Mouse (Mus musculus): ENCODE data around the gene Adamtsl5. TPM values are rescaled to one million over a fixed set of nuclear protein-coding genes. Genes with fewer than 3 reads are reported as not detected.
A peak's percentile ranks its signal among the peaks of the same experiment; 100 is the strongest.

The Adamtsl5 gene
- total and polyA plus RNA-seq, 2 experiments from 2014 or later = 0.62 to 0.77 TPM

- Histone ChIP-seq H3K4me1 (ENCODE audit: insufficient read depth, low read length) (peaks cover 16% of the 10 kb centered on the region), H3K4me2 (ENCODE audit: low read depth, low read length, poor library complexity, severe bottlenecking) (peak overlapping the region; percentile 79), H3K36me3 (ENCODE audit: insufficient read depth, low read length) (peaks cover 16% of the 10 kb centered on the region), H3K27me3 (ENCODE audit: insufficient read depth, low read length) (no peaks in the 10 kb centered on the region), H3K9ac (replicated peaks; ENCODE audit: low read length, poor library complexity, severe bottlenecking) (peak overlapping the region; percentile 79), H3K4me3 (ENCODE audit: low read depth, low read length) (peak overlapping the region; percentile 64), H3K27ac (ENCODE audit: low read depth, low read length) (peak overlapping the region; percentile 92), H3K9me3 (ENCODE audit: low read length) (no peaks in the 10 kb centered on the region)
- no peak for ATAC-seq (ENCODE audit: low FRiP score)
- 22% methylated on average over 14 of the region's 14 CpGs for WGBS
- peak; percentile 22; the same call in 1 of the 2 replicates for TF ChIP-seq CTCF (IDR thresholded peaks at IDR 0.05)
- no peak for DNase-seq (ENCODE audit: low spot score)
These were observed 54.9 kb downstream of the Adamtsl5 start for GRCm38 (mm10) chr10:80293325-80293724.

GRCm38 (mm10) chr10:80292251-80293146 lies 55.7 kb downstream of the Adamtsl5 start, which contains the start of gene Rps15:
TSS of gene Rps15 (plus strand) at chr10:80292453.
- H3K9ac ChIP-seq (replicated peaks; ENCODE audit: low read length, poor library complexity, severe bottlenecking) = peak within 1 kb of the TSS; percentile 79

More at GRCm38 (mm10) chr10:80292251-80293146, 55.7 kb downstream of the Adamtsl5 start, which contains the start of gene Rps15:
- peak; percentile 82 for ATAC-seq (ENCODE audit: low FRiP score)
- Histone ChIP-seq H3K36me3 (ENCODE audit: insufficient read depth, low read length) (peaks cover 21% of the 10 kb centered on the region), H3K4me3 (ENCODE audit: low read depth, low read length) (peak within 1 kb of the TSS; percentile 64), H3K9me3 (ENCODE audit: low read length) (no peaks in the 10 kb centered on the region), H3K4me1 (ENCODE audit: insufficient read depth, low read length) (peaks cover 12% of the 10 kb centered on the region), H3K27ac (ENCODE audit: low read depth, low read length) (peak within 1 kb of the TSS; percentile 92), H3K27me3 (ENCODE audit: insufficient read depth, low read length) (no peaks in the 10 kb centered on the region), H3K4me2 (ENCODE audit: low read depth, low read length, poor library complexity, severe bottlenecking) (peak within 1 kb of the TSS; percentile 79)
- WGBS = under 1% methylated on average over 67 of the region's 72 CpGs
- DNase-seq (ENCODE audit: low spot score) = peak; percentile 98
- peak; percentile 75 for TF ChIP-seq CTCF (IDR thresholded peaks at IDR 0.05)

Small RNA genes lying within 50 kb of the gene (microRNA-seq; reads per million reads assigned to microRNA genes)
- not detected for gene Gm22721 (ENCODE audit: borderline number of aligned reads)

Other genes with a start within 250 kb of the Adamtsl5 start
- gene Sbno2, start 242.8 kb downstream of the Adamtsl5 start, total RNA-seq (2014; rRNA removed) = 24.3 TPM in 2 replicates
- 7.6 TPM in 2 replicates for gene Sbno2, start 242.8 kb downstream of the Adamtsl5 start, polyA plus RNA-seq (2015; fragmentation: Nextera tagmentation; extraction: Ambion mirVana)
- gene Stk11, start 232.6 kb downstream of the Adamtsl5 start, total RNA-seq (2014; rRNA removed) = 84.0 and 97.3 TPM in 2 replicates
- gene Stk11, start 232.6 kb downstream of the Adamtsl5 start, polyA plus RNA-seq (2015; fragmentation: Nextera tagmentation; extraction: Ambion mirVana) = 12.3 and 12.4 TPM in 2 replicates
- 231 and 259 TPM in 2 replicates for gene Atp5d, start 209.8 kb downstream of the Adamtsl5 start, total RNA-seq (2014; rRNA removed)
- 607 and 661 TPM in 2 replicates for gene Atp5d, start 209.8 kb downstream of the Adamtsl5 start, polyA plus RNA-seq (2015; fragmentation: Nextera tagmentation; extraction: Ambion mirVana)
- gene Cbarp, start 207.6 kb downstream of the Adamtsl5 start, total RNA-seq (2014; rRNA removed) = 273 and 276 TPM in 2 replicates
- 120 and 121 TPM in 2 replicates for gene Cbarp, start 207.6 kb downstream of the Adamtsl5 start, polyA plus RNA-seq (2015; fragmentation: Nextera tagmentation; extraction: Ambion mirVana)
- 114 and 143 TPM in 2 replicates for gene Midn, start 200.1 kb downstream of the Adamtsl5 start, total RNA-seq (2014; rRNA removed)
- 16.3 and 17.2 TPM in 2 replicates for gene Midn, start 200.1 kb downstream of the Adamtsl5 start, polyA plus RNA-seq (2015; fragmentation: Nextera tagmentation; extraction: Ambion mirVana)
- 315 and 337 TPM in 2 replicates for gene Cirbp, start 182.4 kb downstream of the Adamtsl5 start, total RNA-seq (2014; rRNA removed)
- gene Cirbp, start 182.4 kb downstream of the Adamtsl5 start, polyA plus RNA-seq (2015; fragmentation: Nextera tagmentation; extraction: Ambion mirVana) = 760 and 829 TPM in 2 replicates
- gene 1600002K03Rik, start 175.5 kb downstream of the Adamtsl5 start, total RNA-seq (2014; rRNA removed) = 2.3 and 2.8 TPM in 2 replicates
- 4.1 and 5.3 TPM in 2 replicates for gene 1600002K03Rik, start 175.5 kb downstream of the Adamtsl5 start, polyA plus RNA-seq (2015; fragmentation: Nextera tagmentation; extraction: Ambion mirVana)
- gene Efna2, start 168.9 kb downstream of the Adamtsl5 start, total RNA-seq (2014; rRNA removed) = 45.1 and 51.1 TPM in 2 replicates
- gene Efna2, start 168.9 kb downstream of the Adamtsl5 start, polyA plus RNA-seq (2015; fragmentation: Nextera tagmentation; extraction: Ambion mirVana) = 52.1 and 58.4 TPM in 2 replicates
- 45.1 and 60.9 TPM in 2 replicates for gene Mum1, start 122.0 kb downstream of the Adamtsl5 start, total RNA-seq (2014; rRNA removed)
- 42.4 and 49.6 TPM in 2 replicates for gene Mum1, start 122.0 kb downstream of the Adamtsl5 start, polyA plus RNA-seq (2015; fragmentation: Nextera tagmentation; extraction: Ambion mirVana)
- 193 and 201 TPM in 2 replicates for gene Ndufs7, start 99.3 kb downstream of the Adamtsl5 start, total RNA-seq (2014; rRNA removed)
- gene Ndufs7, start 99.3 kb downstream of the Adamtsl5 start, polyA plus RNA-seq (2015; fragmentation: Nextera tagmentation; extraction: Ambion mirVana) = 358 and 388 TPM in 2 replicates
- gene Gamt, start 87.4 kb downstream of the Adamtsl5 start, total RNA-seq (2014; rRNA removed) = 12.5 and 14.3 TPM in 2 replicates
- gene Gamt, start 87.4 kb downstream of the Adamtsl5 start, polyA plus RNA-seq (2015; fragmentation: Nextera tagmentation; extraction: Ambion mirVana) = 16.8 and 19.6 TPM in 2 replicates
- 107 and 109 TPM in 2 replicates for gene Dazap1, start 86.9 kb downstream of the Adamtsl5 start, total RNA-seq (2014; rRNA removed)
- gene Dazap1, start 86.9 kb downstream of the Adamtsl5 start, polyA plus RNA-seq (2015; fragmentation: Nextera tagmentation; extraction: Ambion mirVana) = 34.2 and 34.5 TPM in 2 replicates
- gene Rps15, start 56.0 kb downstream of the Adamtsl5 start, total RNA-seq (2014; rRNA removed) = 971 and 1,162 TPM in 2 replicates
- 633 and 645 TPM in 2 replicates for gene Rps15, start 56.0 kb downstream of the Adamtsl5 start, polyA plus RNA-seq (2015; fragmentation: Nextera tagmentation; extraction: Ambion mirVana)
- gene Apc2, start 52.4 kb downstream of the Adamtsl5 start, total RNA-seq (2014; rRNA removed) = 370 and 395 TPM in 2 replicates
- 95.3 and 110 TPM in 2 replicates for gene Apc2, start 52.4 kb downstream of the Adamtsl5 start, polyA plus RNA-seq (2015; fragmentation: Nextera tagmentation; extraction: Ambion mirVana)
- gene 2310011J03Rik, start 27.9 kb downstream of the Adamtsl5 start, total RNA-seq (2014; rRNA removed) = 15.6 and 23.1 TPM in 2 replicates
- 26.5 and 29.6 TPM in 2 replicates for gene 2310011J03Rik, start 27.9 kb downstream of the Adamtsl5 start, polyA plus RNA-seq (2015; fragmentation: Nextera tagmentation; extraction: Ambion mirVana)
- gene Pcsk4, start 18.9 kb downstream of the Adamtsl5 start, total RNA-seq (2014; rRNA removed) = 5.2 and 7.5 TPM in 2 replicates
- 12.6 and 14.6 TPM in 2 replicates for gene Pcsk4, start 18.9 kb downstream of the Adamtsl5 start, polyA plus RNA-seq (2015; fragmentation: Nextera tagmentation; extraction: Ambion mirVana)
- 3.8 and 5.3 TPM in 2 replicates for gene Reep6, start 18.5 kb downstream of the Adamtsl5 start, total RNA-seq (2014; rRNA removed)
- gene Reep6, start 18.5 kb downstream of the Adamtsl5 start, polyA plus RNA-seq (2015; fragmentation: Nextera tagmentation; extraction: Ambion mirVana) = 7.0 and 7.8 TPM in 2 replicates
- gene Plk5, start 8.0 kb upstream of the Adamtsl5 start, total RNA-seq (2014; rRNA removed) = 17.5 and 23.1 TPM in 2 replicates
- gene Plk5, start 8.0 kb upstream of the Adamtsl5 start, polyA plus RNA-seq (2015; fragmentation: Nextera tagmentation; extraction: Ambion mirVana) = 12.5 and 12.8 TPM in 2 replicates
- gene Mex3d, start 39.2 kb upstream of the Adamtsl5 start, total RNA-seq (2014; rRNA removed) = 118 and 147 TPM in 2 replicates
- gene Mex3d, start 39.2 kb upstream of the Adamtsl5 start, polyA plus RNA-seq (2015; fragmentation: Nextera tagmentation; extraction: Ambion mirVana) = 12.5 and 13.9 TPM in 2 replicates
- 30.4 and 47.0 TPM in 2 replicates for gene Mbd3, start 51.1 kb upstream of the Adamtsl5 start, total RNA-seq (2014; rRNA removed)
- 154 and 157 TPM in 2 replicates for gene Mbd3, start 51.1 kb upstream of the Adamtsl5 start, polyA plus RNA-seq (2015; fragmentation: Nextera tagmentation; extraction: Ambion mirVana)
- 295 and 379 TPM in 2 replicates for gene Uqcr11, start 58.4 kb upstream of the Adamtsl5 start, total RNA-seq (2014; rRNA removed)
- gene Uqcr11, start 58.4 kb upstream of the Adamtsl5 start, polyA plus RNA-seq (2015; fragmentation: Nextera tagmentation; extraction: Ambion mirVana) = 638 and 795 TPM in 2 replicates
- 69.6 and 91.1 TPM in 2 replicates for gene Tcf3, start 85.2 kb upstream of the Adamtsl5 start, total RNA-seq (2014; rRNA removed)
- 24.8 and 25.1 TPM in 2 replicates for gene Tcf3, start 85.2 kb upstream of the Adamtsl5 start, polyA plus RNA-seq (2015; fragmentation: Nextera tagmentation; extraction: Ambion mirVana)
- 2.8 and 3.1 TPM in 2 replicates for gene Onecut3, start 146.4 kb upstream of the Adamtsl5 start, total RNA-seq (2014; rRNA removed)
- gene Onecut3, start 146.4 kb upstream of the Adamtsl5 start, polyA plus RNA-seq (2015; fragmentation: Nextera tagmentation; extraction: Ambion mirVana) = 0.69 and 0.89 TPM in 2 replicates
- 0.71 and 0.93 TPM in 2 replicates for gene Atp8b3, start 190.7 kb upstream of the Adamtsl5 start, total RNA-seq (2014; rRNA removed)
- gene Atp8b3, start 190.7 kb upstream of the Adamtsl5 start, polyA plus RNA-seq (2015; fragmentation: Nextera tagmentation; extraction: Ambion mirVana) = 0.90 and 1.1 TPM in 2 replicates
- gene Rexo1, start 213.1 kb upstream of the Adamtsl5 start, total RNA-seq (2014; rRNA removed) = 34.2 and 52.6 TPM in 2 replicates
- 26.1 and 29.8 TPM in 2 replicates for gene Rexo1, start 213.1 kb upstream of the Adamtsl5 start, polyA plus RNA-seq (2015; fragmentation: Nextera tagmentation; extraction: Ambion mirVana)
- 13.7 and 18.1 TPM in 2 replicates for gene Klf16, start 228.9 kb upstream of the Adamtsl5 start, total RNA-seq (2014; rRNA removed)
- gene Klf16, start 228.9 kb upstream of the Adamtsl5 start, polyA plus RNA-seq (2015; fragmentation: Nextera tagmentation; extraction: Ambion mirVana) = 7.7 and 8.3 TPM in 2 replicates
- 264 and 275 TPM in 2 replicates for gene Abhd17a, start 241.9 kb upstream of the Adamtsl5 start, total RNA-seq (2014; rRNA removed)
- 152 and 157 TPM in 2 replicates for gene Abhd17a, start 241.9 kb upstream of the Adamtsl5 start, polyA plus RNA-seq (2015; fragmentation: Nextera tagmentation; extraction: Ambion mirVana)